Mouse (Mus musculus): ENCODE measurements around the gene Ern2.

Gene Ern2

GRCm38 (mm10) chr7:122158915-122159902 is 26.8 kb downstream of the Ern2 start, which contains the start of gene Plk1:
TSS of gene Plk1 (plus strand) at chr7:122159439.
- peak; percentile 89 for DNase-seq

GRCm38 (mm10) chr7:122158488-122158887 is 27.5 kb downstream of the Ern2 start:
- no peak for DNase-seq

GRCm38 (mm10) chr7:122152473-122152872 is 33.5 kb downstream of the Ern2 start:
- DNase-seq, result no peak

GRCm38 (mm10) chr7:122140991-122141390 is 45.0 kb downstream of the Ern2 start:
- DNase-seq, result peak; percentile 5

GRCm38 (mm10) chr7:122138190-122138589 is 47.8 kb downstream of the Ern2 start:
- no peak for DNase-seq

GRCm38 (mm10) chr7:122137071-122137470 is 48.9 kb downstream of the Ern2 start:
- no peak for DNase-seq

- DNase-seq, result peak; percentile 6
Measured at GRCm38 (mm10) chr7:122135070-122135469, 50.9 kb downstream of the Ern2 start.

GRCm38 (mm10) chr7:122133338-122133625 is 52.7 kb downstream of the Ern2 start:
- DNase-seq, result no peak

- DNase-seq, result peak; percentile 98
Measured at GRCm38 (mm10) chr7:122132497-122133337, 53.3 kb downstream of the Ern2 start, which contains the start of the genes Palb2 and Dctn5. TSS of gene Palb2 (minus strand) at chr7:122132985. TSS of gene Dctn5 (plus strand) at chr7:122133041.

- no peak for DNase-seq
Measured at GRCm38 (mm10) chr7:122131834-122132233, 54.2 kb downstream of the Ern2 start.

- no peak for DNase-seq
Measured at GRCm38 (mm10) chr7:122126946-122127345, 59.1 kb downstream of the Ern2 start.

GRCm38 (mm10) chr7:122125636-122126035 is 60.4 kb downstream of the Ern2 start:
- DNase-seq, result no peak

- no peak for DNase-seq
Measured at GRCm38 (mm10) chr7:122123518-122123917, 62.5 kb downstream of the Ern2 start.
